Mouse (Mus musculus) heart, adult 2 months (tissue): Measurements from ENCODE around the gene Atox1.

ENCODE experiments used
- CTCF ChIP-seq: fragments of 200-600 bp; IDR thresholded peaks from 2 replicates; pipeline ENCODE4 v1.8.1; 2022; ENCODE audit warnings: antibody characterized with exemption, mild to moderate bottlenecking, moderate library complexity
- EP300 ChIP-seq: fragments of 200-500 bp; IDR thresholded peaks from 2 replicates; pipeline ENCODE4 v1.6.1; 2011; ENCODE audit warnings: low read depth, low read length, control low read depth; ENCODE audit not compliant: insufficient read depth

GRCm38 (mm10) chr11:55453640-55454039, 7.4 kb downstream of the Atox1 start:
- no peak for TF ChIP-seq CTCF
- 0 out of 2 replicates have a peak, but pooled peaks have one; percentile 47 for TF ChIP-seq EP300
